Mouse (Mus musculus) fat pad, adult 2 months (tissue): Measurements from ENCODE around the gene Taf7l.

Experiments
- DNase-seq: peaks from one replicate; pipeline ENCODE4 v3.0.0-alpha.2; 2011; ENCODE audit warnings: low read depth, low spot score; ENCODE audit errors: extremely low read depth

Taf7l gene

DNA sequence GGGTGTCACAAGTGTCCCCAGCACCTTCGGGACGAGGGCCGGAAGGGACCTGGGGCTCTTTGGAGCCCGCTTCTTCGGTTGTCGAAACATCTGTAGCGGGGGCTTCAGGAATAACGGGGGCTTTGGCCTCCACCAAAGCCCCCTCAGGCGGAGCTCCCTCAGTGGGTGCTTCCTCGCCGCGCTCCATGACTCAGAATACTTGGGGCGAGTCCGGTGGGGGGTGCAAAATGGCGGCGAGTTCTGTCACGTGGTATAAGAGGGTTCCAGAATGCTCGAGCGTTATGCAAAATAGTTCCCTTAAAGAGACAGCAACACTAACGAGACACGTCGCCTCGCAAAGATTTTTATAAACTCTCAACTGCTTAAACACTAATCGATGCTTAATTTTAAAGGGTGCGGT, at the start of gene Taf7l:
Gene Taf7l, minus strand, starts transcription at position 201 of the 400 bp plus-strand sequence.
- DNase-seq, result no peak

DNA sequence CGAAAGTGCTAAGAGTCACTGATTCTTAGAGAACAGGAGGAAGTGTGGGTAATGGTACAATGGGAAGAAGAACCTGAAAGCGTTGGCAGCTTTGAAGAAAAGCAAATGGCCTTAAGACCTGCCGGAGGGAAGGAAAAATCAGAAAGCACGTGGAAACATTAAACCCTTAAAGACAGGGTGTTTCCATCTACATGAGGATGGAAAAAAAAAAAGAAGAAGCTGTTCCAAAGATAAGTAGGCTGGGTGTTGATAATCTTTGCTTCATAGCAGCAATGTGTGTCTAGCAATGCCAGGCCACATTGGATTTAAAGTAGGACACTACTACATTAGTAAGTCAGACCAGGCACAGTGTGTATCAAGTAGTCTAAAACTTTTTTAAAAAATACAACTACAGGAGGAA, 49.0 kb upstream of the Taf7l start:
- DNase-seq, result no peak

DNA sequence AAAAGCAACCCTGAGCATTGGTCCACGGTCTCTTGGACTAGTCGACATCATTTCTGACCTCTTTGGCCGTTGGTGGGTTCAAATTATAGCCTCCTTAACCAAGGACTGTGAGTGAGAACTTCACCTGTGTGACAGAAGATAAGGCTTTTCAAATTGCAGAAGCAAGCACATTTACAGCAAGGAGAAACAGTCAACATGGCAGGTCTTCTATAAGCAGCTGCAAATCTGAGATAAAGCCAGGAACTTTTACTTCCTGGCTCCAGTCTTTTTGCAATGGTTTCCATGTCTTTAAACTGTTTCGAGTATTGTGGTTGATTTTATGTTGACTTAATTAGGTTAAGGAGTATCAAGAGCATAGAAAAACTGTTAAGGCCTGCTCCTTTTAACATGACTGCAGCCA, 47.5 kb upstream of the Taf7l start:
- no peak for DNase-seq

DNA sequence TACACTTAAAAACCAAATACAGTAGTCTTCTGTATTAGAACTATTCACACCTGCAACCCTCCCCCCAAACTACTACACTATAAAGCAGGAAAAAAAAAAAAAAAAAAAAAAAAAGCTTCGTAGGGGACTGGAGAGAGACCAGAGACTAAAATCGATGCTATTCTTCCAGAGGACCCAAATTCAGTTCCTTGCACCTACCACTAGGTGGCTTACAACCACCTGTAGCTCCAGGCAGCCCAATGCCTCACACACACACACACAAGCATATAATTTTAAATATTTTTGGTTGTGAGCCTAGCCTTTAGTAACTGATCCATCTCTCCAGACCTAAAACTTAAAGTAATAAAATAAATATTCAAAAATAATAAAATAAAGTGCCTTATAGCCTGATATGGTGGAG, 33.2 kb upstream of the Taf7l start:
- no peak for DNase-seq

DNA sequence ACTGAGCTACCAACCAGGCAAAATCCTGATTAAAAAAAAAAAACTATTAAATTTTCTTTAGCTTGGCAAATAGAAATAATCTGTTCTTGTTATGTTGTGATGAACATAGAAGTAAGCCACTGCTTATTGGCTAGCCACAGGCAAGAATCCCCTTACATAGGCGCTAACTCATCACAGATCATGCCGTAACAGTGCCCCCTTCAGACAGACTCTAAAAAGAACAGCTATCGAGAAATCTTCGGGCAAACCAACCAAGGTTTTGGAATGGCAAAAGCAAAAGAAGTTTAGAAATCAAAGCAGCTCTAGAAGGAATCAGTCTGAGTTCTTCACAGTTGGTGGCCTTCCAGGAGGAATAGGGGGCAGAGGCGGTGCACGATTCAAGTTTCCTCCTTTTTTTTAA, 31.7 kb upstream of the Taf7l start:
- DNase-seq, result no peak

DNA sequence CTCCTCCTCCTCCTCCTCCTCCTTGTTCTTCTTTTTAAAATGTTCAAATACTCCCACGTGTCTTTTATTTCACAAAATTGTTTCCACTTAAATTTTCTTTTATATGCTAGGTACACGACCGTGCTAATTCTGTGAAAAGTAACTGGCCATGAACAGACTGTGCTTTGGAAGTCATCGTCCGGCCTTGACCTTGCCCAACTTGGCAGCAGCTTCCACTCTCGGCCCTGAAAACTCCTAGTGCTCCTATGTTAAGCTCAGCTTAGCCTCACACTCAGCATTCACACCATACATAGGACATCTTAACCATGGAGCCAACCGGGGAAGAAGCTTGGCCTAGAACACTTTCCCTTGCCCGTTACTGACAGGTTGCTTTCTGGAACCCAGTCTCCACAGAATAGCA, 24.4 kb upstream of the Taf7l start:
- no peak for DNase-seq

DNA sequence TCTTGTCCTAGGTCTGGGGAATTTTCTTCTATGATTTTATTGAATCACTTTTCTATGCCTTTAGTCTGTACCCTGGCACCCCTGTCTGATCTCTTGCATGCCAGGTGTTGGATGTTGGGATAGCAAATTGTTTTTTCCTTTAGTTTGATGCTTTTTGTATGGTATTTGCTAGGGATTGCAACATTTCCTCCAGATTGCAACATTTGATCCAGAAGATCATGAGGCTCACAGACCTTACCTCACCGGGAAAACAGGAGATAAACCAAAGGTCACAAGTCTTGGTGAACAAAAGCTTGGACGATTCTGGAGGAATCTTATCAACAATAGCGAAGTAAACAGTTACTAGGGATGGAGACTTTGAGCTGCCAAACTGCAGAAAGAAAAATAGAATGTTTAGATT, 5.4 kb upstream of the Taf7l start:
- DNase-seq, result no peak

DNA sequence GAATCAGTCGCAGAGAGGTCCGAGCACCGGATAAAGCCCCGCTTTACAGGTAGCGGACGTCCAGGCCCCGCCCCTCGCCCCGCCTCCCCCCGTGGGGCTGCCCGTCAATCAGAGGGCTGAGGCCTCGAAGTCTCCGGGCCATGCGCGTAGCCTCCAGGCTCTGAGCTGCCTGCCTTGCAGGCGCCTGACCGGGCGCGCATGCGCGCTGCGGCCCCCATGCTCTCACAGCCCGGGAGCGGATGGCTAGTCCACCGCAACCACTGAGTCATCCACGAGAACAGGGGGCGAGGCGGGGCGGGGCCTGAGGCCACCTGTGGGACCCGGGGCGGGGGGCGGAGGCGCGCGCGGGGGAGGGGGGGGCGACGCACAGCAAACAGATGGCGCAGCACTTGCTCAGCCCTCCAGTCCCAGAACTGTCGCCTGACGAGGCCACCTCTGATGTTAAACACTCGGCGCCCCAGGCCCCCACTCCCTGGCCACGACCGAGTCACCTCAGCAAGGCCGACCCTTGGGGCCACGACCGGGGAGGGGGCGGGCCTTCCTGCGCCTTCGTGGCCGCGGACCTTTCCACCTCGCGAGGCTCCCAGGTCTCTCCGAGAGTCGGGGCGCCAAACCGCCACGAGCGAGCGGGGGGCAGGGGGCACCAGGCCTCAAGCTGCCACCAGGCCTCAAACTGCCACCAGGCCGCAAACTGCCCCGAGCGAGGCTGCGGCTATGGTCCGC, 1.1 kb downstream of the Taf7l start:
- no peak for DNase-seq

DNA sequence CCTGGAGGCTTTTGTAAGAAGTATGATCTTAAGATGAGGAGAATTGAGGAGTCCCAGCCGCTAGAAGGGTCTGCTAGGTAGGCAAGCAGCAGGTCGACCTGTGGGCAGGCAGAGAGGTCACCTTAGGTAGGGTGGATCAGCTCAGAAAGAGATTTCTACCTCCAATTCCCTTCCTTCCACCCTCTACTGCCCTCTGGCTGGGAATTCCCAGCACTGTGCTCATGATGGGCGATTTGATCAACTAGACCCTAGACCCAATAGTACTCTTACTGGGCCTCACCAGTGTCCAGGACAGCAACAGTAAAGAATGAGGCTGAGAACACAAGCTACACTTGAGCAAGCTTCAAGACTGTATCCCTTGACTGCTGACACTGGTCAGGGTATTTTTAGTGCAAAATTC, 49.0 kb downstream of the Taf7l start:
- DNase-seq, result no peak

DNA sequence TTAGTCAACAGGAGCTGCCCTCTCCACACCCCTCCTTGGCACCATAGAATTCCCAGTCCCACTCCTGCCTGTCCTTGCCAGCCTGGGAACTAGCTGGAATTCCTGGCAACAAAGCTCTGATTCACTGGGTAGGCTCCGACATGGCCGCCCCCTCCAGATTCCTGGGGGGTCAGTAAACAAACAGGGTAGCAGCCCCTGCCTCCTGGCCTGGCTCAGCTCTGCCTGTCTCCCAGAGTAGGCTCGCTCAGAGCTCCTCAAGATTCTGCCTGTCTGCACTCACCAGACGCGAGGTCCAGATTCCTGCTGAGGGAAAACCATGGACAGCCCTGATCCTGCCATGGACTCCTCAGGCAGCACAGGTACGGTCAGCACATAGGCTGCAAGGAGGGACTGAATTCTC, 49.5 kb downstream of the Taf7l start:
- DNase-seq, result no peak

DNA sequence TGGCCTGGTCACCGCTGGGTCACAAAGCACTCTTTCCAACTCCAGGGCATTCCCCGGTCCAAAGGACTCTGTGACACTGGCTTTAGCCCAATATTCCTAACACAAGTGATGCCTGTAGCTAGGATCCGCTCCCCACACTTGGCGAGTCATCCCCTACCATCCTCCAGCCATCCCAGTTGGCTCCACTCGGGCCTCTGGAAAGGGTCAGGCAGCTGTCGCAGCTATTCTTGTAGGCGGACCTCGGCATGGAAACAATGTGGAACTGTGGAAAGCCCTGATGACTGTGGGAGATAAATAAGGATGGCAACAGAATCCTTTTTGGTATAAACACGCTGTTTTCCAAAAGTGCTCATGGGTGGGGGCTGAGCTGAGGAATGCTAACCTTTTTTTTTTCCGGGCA, 50.5 kb downstream of the Taf7l start:
- DNase-seq, result no peak

DNA sequence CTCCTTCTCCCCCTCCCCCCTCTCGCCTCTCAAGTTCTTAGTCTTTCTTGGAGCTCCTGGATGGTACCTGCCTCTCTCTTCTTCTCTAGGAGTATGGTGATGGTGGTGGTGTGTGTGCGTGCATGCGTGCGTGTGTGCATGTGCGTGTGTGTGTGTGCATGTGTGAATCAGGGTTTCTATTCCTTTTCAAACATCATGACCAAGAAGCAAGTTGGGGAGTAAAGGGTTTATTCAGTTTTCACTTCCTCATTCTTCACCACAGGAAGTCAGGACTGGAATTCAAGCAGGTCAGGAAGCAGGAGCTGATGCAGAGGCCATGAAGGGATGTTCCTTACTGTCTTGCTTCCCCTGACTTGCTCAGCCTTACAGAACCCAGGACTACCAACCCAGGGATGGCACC, 52.0 kb downstream of the Taf7l start:
- no peak for DNase-seq

DNA sequence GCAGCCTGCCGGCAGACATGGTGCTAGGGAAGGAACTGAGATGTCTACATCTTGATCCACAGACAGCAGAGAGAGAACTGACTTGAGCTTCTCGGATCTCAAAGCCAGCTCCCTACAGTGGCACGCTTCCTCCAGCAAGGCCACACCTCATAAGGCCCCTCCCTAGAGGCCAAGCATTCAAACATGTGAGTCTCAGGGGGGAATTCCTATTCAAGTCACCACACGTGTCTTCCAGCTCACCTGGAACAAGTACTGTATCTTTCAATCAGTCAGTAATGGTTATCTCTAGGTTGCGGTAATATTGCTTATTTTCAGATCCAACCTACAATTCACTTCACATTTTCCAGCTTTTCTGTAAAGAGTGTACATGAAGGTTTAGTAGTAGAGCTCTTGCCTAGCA, 56.2 kb downstream of the Taf7l start:
- no peak for DNase-seq

DNA sequence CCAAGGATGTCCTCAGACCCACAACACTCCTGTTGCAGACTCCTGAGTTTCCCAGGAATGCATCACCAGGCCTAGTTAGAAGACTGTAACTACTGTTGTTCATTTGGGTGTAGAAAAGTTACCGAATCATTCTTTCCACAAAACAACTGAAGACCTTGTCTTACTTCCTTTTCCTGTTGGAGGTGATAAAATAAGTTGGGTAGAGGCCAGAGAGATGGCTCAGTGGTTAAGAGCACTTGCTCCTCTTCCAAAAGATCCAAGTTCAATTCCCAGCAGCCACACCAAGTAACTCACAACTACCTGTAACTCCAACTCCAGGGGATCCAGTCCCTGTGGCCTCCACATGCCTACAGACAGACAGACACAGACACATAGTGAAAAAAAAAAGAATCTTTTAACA, 64.2 kb downstream of the Taf7l start:
- DNase-seq, result no peak
